Mouse (Mus musculus): Measurements from ENCODE around the gene Msrb3.

GRCm38 (mm10) chr10:120736508-120737069, 162.3 kb downstream of the Msrb3 start:
- no peak for TF ChIP-seq CTCF (IDR thresholded peaks at IDR 0.05; ENCODE audit: low read depth)
- no peak for TF ChIP-seq EP300 (IDR thresholded peaks at IDR 0.05; ENCODE audit: low read depth)
